ENCODE assay signal across 8 mouse cellular contexts in genomic region chr9:70207151-70207831, GRCm38 (mm10). TPM values are rescaled to one million over a fixed set of nuclear protein-coding genes. Genes with fewer than 3 reads are reported as not detected.
A peak's percentile ranks its signal among the peaks of the same experiment; 100 is the strongest.
DNase-seq lines count a peak whose midpoint lies in the region; ATAC-seq and TF ChIP-seq lines count a peak whose summit lies in the region.

TSS of gene Myo1e (plus strand) at chr9:70207350.

- peak within 1 kb of the TSS; percentile 69 for H3K4me3 ChIP-seq in hindbrain, embryonic 11.5 days (ENCODE audit: low read depth, low read length)
- H3K4me3 ChIP-seq in lung, embryonic 16.5 days (ENCODE audit: low read length), result peak within 1 kb of the TSS; percentile 92
- H3K4me3 ChIP-seq in thymus, adult 2 months (ENCODE audit: control insufficient read depth, insufficient read depth, low read length), result peak within 1 kb of the TSS; percentile 41

- TF ChIP-seq POLR2A in thymus, adult 2 months (IDR thresholded peaks at IDR 0.05; ENCODE audit: control insufficient read depth, extremely low read depth, insufficient read depth, low read length, poor library complexity), result no peak

- no peaks in the 10 kb centered on the region for H3K36me3 ChIP-seq in hindbrain, embryonic 11.5 days (ENCODE audit: control insufficient read depth, insufficient read depth, low read length)
- no peaks in the 10 kb centered on the region for H3K36me3 ChIP-seq in lung, embryonic 16.5 days (ENCODE audit: control insufficient read depth, insufficient read depth, low read length)
- H3K36me3 ChIP-seq in thymus, adult 2 months (ENCODE audit: control insufficient read depth, insufficient read depth, low read length), result no peaks in the 10 kb centered on the region

- H3K27ac ChIP-seq in hindbrain, embryonic 11.5 days (ENCODE audit: low read depth, low read length), result 0 out of 2 replicates have a peak within 1 kb of the TSS, but pooled peaks have one; percentile 34
- peak within 1 kb of the TSS; percentile 98 for H3K27ac ChIP-seq in lung, embryonic 16.5 days (ENCODE audit: low read length)
- H3K27ac ChIP-seq in thymus, adult 2 months (ENCODE audit: control insufficient read depth, insufficient read depth, low read length), result no peak within 1 kb of the TSS

- ATAC-seq in hindbrain, embryonic 11.5 days (ENCODE audit: low FRiP score), result peak; percentile 92
- ATAC-seq in lung, embryonic 16.5 days (ENCODE audit: low read depth), result peak; percentile 93

- peak within 1 kb of the TSS; percentile 63 for H3K9ac ChIP-seq in hindbrain, embryonic 11.5 days (ENCODE audit: low read depth, low read length)
- H3K9ac ChIP-seq in lung, embryonic 16.5 days (ENCODE audit: low read length), result peak within 1 kb of the TSS; percentile 91

- TF ChIP-seq CTCF in thymus, adult 2 months (IDR thresholded peaks at IDR 0.05; ENCODE audit: borderline replicate concordance, control insufficient read depth, extremely low read depth, insufficient read depth, low read length, poor library complexity), result no peak

- peak; percentile 95 for DNase-seq in Muller cell, postnatal 12 days (ENCODE audit: inconsistent ontology term)
- DNase-seq in cerebellum, adult 9-10 months, result peak; percentile 67
- peak; percentile 83 to 88 for DNase-seq in frontal cortex, postnatal 10 days (ENCODE audit: low spot score in 2 of 2)
- DNase-seq in hindbrain, embryonic 11.5 days (ENCODE audit: low spot score), result peak; percentile 88
- DNase-seq in layer of hippocampus, adult 9-11 months, result peak; percentile 95
- peak; percentile 92 for DNase-seq in ovary, adult 18-20 months (ENCODE audit: low spot score)
- peak; percentile 27 for DNase-seq in thymus, adult 2 months

- H3K4me2 ChIP-seq in hindbrain, embryonic 11.5 days (replicated peaks; ENCODE audit: low read depth, low read length), result peak within 1 kb of the TSS; percentile 100
- peak within 1 kb of the TSS; percentile 82 for H3K4me2 ChIP-seq in lung, embryonic 16.5 days (ENCODE audit: low read depth, low read length)

- no peaks in the 10 kb centered on the region for H3K4me1 ChIP-seq in hindbrain, embryonic 11.5 days (replicated peaks; ENCODE audit: control insufficient read depth, insufficient read depth, low read length)
- peaks cover 21% of the 10 kb centered on the region for H3K4me1 ChIP-seq in lung, embryonic 16.5 days (replicated peaks; ENCODE audit: control insufficient read depth, insufficient read depth, low read length)
- H3K4me1 ChIP-seq in thymus, adult 2 months (replicated peaks; ENCODE audit: control insufficient read depth, insufficient read depth, low read length), result no peaks in the 10 kb centered on the region

- WGBS in hindbrain, embryonic 11.5 days, result 0% methylated on average over 43 of the region's 43 CpGs
- WGBS in lung, embryonic 16.5 days, result under 1% methylated on average over 43 of the region's 43 CpGs
- under 1% methylated on average over 43 of the region's 43 CpGs for WGBS in thymus, adult 2 months

- H3K27me3 ChIP-seq in hindbrain, embryonic 11.5 days (ENCODE audit: control insufficient read depth, insufficient read depth, low read length), result no peaks in the 10 kb centered on the region
- no peaks in the 10 kb centered on the region for H3K27me3 ChIP-seq in lung, embryonic 16.5 days (ENCODE audit: control insufficient read depth, insufficient read depth, low read depth, low read length)
- H3K27me3 ChIP-seq in thymus, adult 2 months (ENCODE audit: control insufficient read depth, insufficient read depth, low read length), result peaks cover 7% of the 10 kb centered on the region; the same call in 1 of the 2 replicates

- H3K9me3 ChIP-seq in hindbrain, embryonic 11.5 days (ENCODE audit: control insufficient read depth, low read length), result no peaks in the 10 kb centered on the region
- no peaks in the 10 kb centered on the region for H3K9me3 ChIP-seq in lung, embryonic 16.5 days (ENCODE audit: control insufficient read depth, low read length)

RNA-seq across cellular contexts. Expression of gene Myo1e, which starts in this region (rescaled TPM):
- 10.0 and 10.8 TPM in 2 replicates for polyA plus RNA-seq in hindbrain, embryonic 11.5 days (2014; fragmentation: Nextera tagmentation; extraction: Ambion mirVana)
- polyA plus RNA-seq in lung, embryonic 16.5 days (2015; fragmentation: Nextera tagmentation; extraction: Ambion mirVana), result 46.2 and 50.1 TPM in 2 replicates
- polyA plus RNA-seq in thymus, adult 2 months (2012; rRNA removed), result 3.6 and 3.7 TPM in 2 replicates

Comparison
In these comparisons a context has a peak if more than half of its experiments do, and no peak if none do; other contexts are left out.
1. DNase-seq: peak in every context shown above with its lines; median percentile 95 in Muller cell, postnatal 12 days; 95 in layer of hippocampus, adult 9-11 months; 92 in ovary, adult 18-20 months; 88 in hindbrain, embryonic 11.5 days; 86 in frontal cortex, postnatal 10 days; 67 in cerebellum, adult 9-10 months; 27 in thymus, adult 2 months.
2. H3K4me3 ChIP-seq: peak in every context shown above with its lines; median percentile 92 in lung, embryonic 16.5 days; 69 in hindbrain, embryonic 11.5 days; 41 in thymus, adult 2 months.